Mouse (Mus musculus) left cerebral cortex, postnatal 25 days (tissue): ENCODE measurements around the gene Lyz2. TPM values are rescaled to one million over a fixed set of nuclear protein-coding genes. Genes with fewer than 3 reads are reported as not detected.
A peak's percentile ranks its signal among the peaks of the same experiment; 100 is the strongest.
"Not testable (repeated sequence)": the region's sequence is repeated elsewhere in the genome, so short reads cannot be mapped to it uniquely, and the experiment has no call there.

Experiments
- DNase-seq, 2 experiments: peaks; one replicate each; pipeline ENCODE4 v3.0.0; 2022; ENCODE audit warnings: low spot score in 2 of 2, mixed read lengths in 1 of 2
- intact Hi-C: fragments of 180-260 bp; cut with DNase I; formaldehyde crosslinking; loops from one replicate; pipeline ENCODE4 v1.15.1; 2025
- total RNA-seq, 2 experiments: library from RNA; stranded (reverse); gene quantifications; 2 replicates each; pipeline ENCODE4 v1.2.3; 2021

Gene Lyz2
- total RNA-seq, 2 experiments from 2014 or later = 10.9 to 11.4 TPM

DNA sequence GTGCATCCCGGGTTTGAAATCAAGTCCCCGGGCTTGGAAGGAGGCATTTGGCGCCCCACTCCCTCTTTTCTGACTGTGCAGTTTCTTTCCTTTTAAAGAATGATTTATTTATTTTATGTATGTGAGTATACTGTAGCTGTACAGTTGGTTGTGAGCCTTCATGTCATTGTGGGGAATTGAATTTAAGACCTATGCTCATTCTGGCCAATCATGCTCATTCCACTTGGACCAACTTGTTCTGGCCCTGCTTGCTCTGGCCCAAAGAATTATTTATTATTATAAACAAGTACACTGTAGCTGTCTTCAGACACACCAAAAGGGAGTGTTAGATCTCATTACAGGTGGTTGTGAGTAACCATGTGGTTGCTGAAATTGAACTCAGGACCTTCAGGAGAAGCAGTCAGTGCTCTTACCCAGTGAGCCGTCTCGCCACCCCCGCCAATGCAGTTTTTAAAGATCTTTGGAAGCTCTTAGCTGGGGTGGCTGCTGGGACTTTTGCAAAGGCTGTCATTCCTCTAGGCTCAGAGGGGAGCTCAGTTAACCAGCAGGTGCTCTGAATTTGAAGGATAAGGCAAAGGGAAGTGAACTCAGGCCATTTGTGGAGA lies 4.3 kb upstream of the Lyz2 start:
- no peak for DNase-seq
- intact Hi-C loops = no loop called here

DNA sequence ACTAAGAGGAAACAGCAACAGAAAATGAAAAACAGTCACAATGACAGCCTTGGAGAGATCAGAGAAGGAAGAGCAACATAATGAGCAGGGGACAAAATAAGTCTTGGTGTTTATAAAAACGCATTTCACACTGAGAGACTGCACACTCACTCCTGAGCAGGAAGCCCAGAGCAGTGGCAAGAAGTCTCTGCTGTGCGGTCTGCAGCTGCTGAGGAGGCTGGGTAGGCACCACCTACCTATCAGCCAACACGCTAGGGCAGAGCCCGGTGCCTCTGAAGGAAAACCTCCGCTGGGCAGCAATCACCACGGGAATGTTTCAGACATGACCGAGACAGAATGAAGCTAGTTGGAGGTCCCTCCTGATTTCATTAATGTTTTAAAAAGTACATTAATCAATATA lies 3.5 kb upstream of the Lyz2 start:
- intact Hi-C loops, DNase-seq: not testable (repeated sequence)

- intact Hi-C loops = loop anchor here (5.0 kb wide), 1 partner anchor 152 kb away; no protein-coding TSS in a partner anchor
- no peak for DNase-seq
Measured at GRCm38 (mm10) chr10:117284578-117285520, 2.7 kb upstream of the Lyz2 start.

GRCm38 (mm10) chr10:117283871-117284577 lies 1.9 kb upstream of the Lyz2 start:
- intact Hi-C loops = loop anchor here (5.0 kb wide), 1 partner anchor 153 kb away; no protein-coding TSS in a partner anchor
- no peak for DNase-seq

DNA sequence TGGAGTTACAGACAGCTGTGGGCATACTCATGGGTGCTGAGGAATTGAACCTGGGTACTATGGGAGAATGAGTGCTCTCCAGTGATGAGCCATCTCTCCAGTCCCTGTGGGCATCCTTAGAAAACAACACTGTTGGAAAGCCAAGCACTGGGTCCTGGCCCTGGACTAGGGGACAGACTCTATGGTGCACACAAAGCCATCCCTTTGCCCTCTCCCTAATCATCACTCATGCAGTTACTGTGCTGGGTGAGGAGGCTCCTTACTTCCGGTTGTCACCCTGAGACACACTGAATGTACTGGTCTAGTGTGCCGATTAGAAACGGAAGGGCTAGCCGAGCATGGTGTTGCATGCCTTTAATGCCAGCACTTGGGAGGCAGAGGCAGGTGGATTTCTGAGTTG lies 1.1 kb upstream of the Lyz2 start:
- intact Hi-C loops = loop anchor here (5.0 kb wide), 1 partner anchor 154 kb away; no protein-coding TSS in a partner anchor
- not testable (repeated sequence) for DNase-seq

DNA sequence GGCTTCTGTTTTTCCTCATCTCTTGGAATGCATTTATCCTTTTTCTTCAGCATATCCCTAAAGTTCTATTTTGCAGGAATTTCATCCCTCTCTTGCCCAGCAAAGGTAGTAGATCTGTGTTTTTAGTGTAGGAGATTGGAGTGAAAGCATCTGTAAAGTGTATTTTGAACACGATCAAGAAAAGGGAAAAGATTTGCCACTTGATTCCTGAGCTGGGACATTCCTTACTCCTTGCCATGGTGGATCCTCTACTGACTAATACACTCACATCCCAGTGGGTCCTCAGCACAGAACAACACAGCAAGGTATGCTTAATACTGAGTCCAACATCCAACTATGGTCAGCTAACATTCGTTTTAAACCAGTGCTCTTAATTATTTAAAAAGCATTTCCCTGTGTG lies 430 bp upstream of the Lyz2 start:
- intact Hi-C loops = loop anchor here (1.0 to 5.0 kb wide), 2 partner anchors 11 to 155 kb away; no protein-coding TSS in a partner anchor
- no peak for DNase-seq

DNA sequence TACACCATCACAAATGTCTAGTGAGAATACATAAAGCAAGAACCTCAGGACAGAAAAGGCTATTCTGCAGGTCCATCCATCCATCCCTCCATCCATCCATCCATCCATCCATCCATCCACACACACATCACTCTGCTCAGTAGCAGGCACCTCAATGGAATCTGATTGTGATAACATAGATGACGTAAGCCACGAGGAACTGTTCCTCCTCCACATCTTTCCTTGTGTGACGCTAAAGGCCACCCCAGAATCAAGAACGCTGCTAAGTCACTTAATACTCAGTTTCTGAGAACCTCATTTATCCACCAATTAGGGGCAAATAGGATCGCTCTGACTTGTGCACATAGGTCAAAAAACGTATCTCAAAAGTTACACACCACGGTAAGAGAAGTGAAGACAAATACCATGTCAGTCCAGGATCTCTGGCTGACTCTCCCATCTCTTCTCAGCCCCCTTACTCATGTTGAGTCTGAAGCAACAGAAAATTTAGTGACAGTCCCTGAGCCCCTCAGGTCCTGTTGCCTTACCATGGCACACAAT lies 670 bp downstream of the Lyz2 start:
- intact Hi-C loops = loop anchor here (5.0 kb wide), 1 partner anchor 156 kb away; no protein-coding TSS in a partner anchor
- no peak for DNase-seq

- intact Hi-C loops = loop anchor here (5.0 kb wide), 1 partner anchor 157 kb away; no protein-coding TSS in a partner anchor
- no peak for DNase-seq
Measured at GRCm38 (mm10) chr10:117280000-117280399, 2.1 kb downstream of the Lyz2 start.

DNA sequence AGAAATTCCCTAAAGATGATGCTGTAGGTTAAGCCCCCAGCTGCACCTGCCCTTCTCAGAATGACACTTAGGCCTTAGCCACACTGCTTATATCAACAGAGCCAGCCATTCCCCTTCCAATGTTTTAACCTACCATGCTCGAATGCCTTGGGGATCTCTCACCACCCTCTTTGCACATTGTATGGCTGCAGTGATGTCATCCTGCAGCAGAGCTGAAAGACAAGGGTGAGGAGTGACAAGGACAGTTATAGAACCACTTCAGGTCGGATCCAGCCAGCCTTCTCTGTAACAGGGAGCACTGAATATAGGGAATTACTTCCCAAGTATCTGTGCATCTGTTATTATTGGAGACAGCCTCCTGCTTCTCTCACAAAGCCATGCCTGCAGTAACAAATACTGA lies 3.6 kb downstream of the Lyz2 start:
- DNase-seq, intact Hi-C loops: not testable (repeated sequence)

GRCm38 (mm10) chr10:117277779-117278178 lies 4.3 kb downstream of the Lyz2 start:
- DNase-seq, intact Hi-C loops: not testable (repeated sequence)

GRCm38 (mm10) chr10:117275681-117276369 lies 6.3 kb downstream of the Lyz2 start:
- no peak for DNase-seq
- intact Hi-C loops = no loop called here

GRCm38 (mm10) chr10:117274645-117275044 lies 7.5 kb downstream of the Lyz2 start:
- intact Hi-C loops, DNase-seq: not testable (repeated sequence)

DNA sequence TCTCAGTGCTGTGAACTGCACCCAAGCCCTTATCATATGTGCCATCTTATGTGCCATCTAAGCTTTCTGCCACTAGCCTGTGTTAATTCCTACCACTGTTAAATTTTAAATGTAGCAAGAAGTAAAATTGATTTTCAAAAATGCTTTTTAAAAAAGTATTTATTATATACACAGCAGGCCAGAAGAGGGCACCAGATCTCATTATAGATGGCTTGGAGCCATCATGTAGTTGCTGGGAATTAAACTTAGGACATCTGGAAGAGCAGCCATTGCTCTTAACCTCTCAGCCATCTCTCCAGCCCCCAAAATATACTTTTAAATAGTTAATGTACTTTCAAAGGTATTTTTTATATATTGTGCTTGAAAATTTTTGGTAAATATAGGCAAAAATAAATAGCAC lies 10.1 kb downstream of the Lyz2 start:
- intact Hi-C loops = no loop called here

GRCm38 (mm10) chr10:117259870-117260269 lies 22.3 kb downstream of the Lyz2 start:
- intact Hi-C loops = no loop called here
- no peak for DNase-seq

More for the DNA sequence above, 10.1 kb downstream of the Lyz2 start:
- no peak for DNase-seq

- intact Hi-C loops = no loop called here
- DNase-seq = no peak
Measured at GRCm38 (mm10) chr10:117238603-117239002, 43.5 kb downstream of the Lyz2 start, which contains the start of gene 9530003J23Rik. Gene 9530003J23Rik, minus strand, starts transcription at chr10:117238703.

GRCm38 (mm10) chr10:117235866-117236265 lies 46.3 kb downstream of the Lyz2 start:
- intact Hi-C loops = no loop called here
- no peak for DNase-seq

GRCm38 (mm10) chr10:117234825-117235224 lies 47.3 kb downstream of the Lyz2 start:
- peak in 1 of 2 experiments; percentile 22 for DNase-seq
- intact Hi-C loops = no loop called here

GRCm38 (mm10) chr10:117229826-117230225 lies 52.3 kb downstream of the Lyz2 start:
- DNase-seq = no peak
- intact Hi-C loops = loop anchor here (5.0 kb wide), 1 partner anchor 447 kb away; no protein-coding TSS in a partner anchor
